Mouse (Mus musculus) stomach, postnatal 0 days (tissue): Measurements from ENCODE around the gene Cyp2t4. TPM values are rescaled to one million over a fixed set of nuclear protein-coding genes. Genes with fewer than 3 reads are reported as not detected.

ENCODE experiments used
- ATAC-seq: fragments of 200-750 bp; cut with Nextera tagmentation; 2 replicates; pipeline ENCODE4 v1.8.0; 2017; ENCODE audit not compliant: low FRiP score, low TSS enrichment
- DNase-seq: peaks from one replicate; pipeline ENCODE4 v3.0.0-alpha.2; 2016; ENCODE audit warnings: low spot score
- H3K27ac ChIP-seq: fragments of 300-500 bp; sonication (generic); replicated peaks from 2 replicates; pipeline ENCODE4 v1.5.1; 2014; ENCODE audit warnings: mild to moderate bottlenecking, control low read depth
- H3K27me3 ChIP-seq: fragments of 300-500 bp; sonication (generic); 2 replicates; pipeline ENCODE4 v1.6.1; 2014; ENCODE audit warnings: low read length; ENCODE audit not compliant: control insufficient read depth, insufficient read depth
- H3K36me3 ChIP-seq: fragments of 300-500 bp; sonication (generic); 2 replicates; pipeline ENCODE4 v1.6.1; 2014; ENCODE audit warnings: low read length, mixed read lengths; ENCODE audit not compliant: control insufficient read depth, insufficient read depth
- H3K4me1 ChIP-seq: fragments of 300-500 bp; sonication (generic); replicated peaks from 2 replicates; pipeline ENCODE4 v1.6.1; 2014; ENCODE audit warnings: antibody characterized with exemption; ENCODE audit not compliant: control insufficient read depth, insufficient read depth
- H3K4me2 ChIP-seq: fragments of 300-500 bp; sonication (generic); replicated peaks from 2 replicates; pipeline ENCODE4 v1.6.1; 2014; ENCODE audit warnings: low read depth, mild to moderate bottlenecking, control low read depth, moderate library complexity
- H3K4me3 ChIP-seq: fragments of 300-500 bp; sonication (generic); 2 replicates; pipeline ENCODE4 v1.5.1; 2014; ENCODE audit warnings: low read depth, low read length, control low read depth
- H3K9ac ChIP-seq: fragments of 300-500 bp; sonication (generic); 2 replicates; pipeline ENCODE4 v1.6.1; 2014; ENCODE audit warnings: mild to moderate bottlenecking, low read length, control low read depth, mixed read lengths
- H3K9me3 ChIP-seq: fragments of 300-500 bp; sonication (generic); 2 replicates; pipeline ENCODE4 v1.6.1; 2016; ENCODE audit warnings: low read length; ENCODE audit not compliant: control insufficient read depth
- CTCF ChIP-seq: IDR thresholded peaks from 2 replicates; pipeline ENCODE4 v1.5.1; 2016; ENCODE audit warnings: antibody characterized with exemption, low read depth, mild to moderate bottlenecking, moderate library complexity
- EP300 ChIP-seq: optimal IDR thresholded peaks from 2 replicates; pipeline ENCODE3; 2016; ENCODE audit warnings: antibody characterized with exemption
- WGBS: fragments of 180-500 bp; shearing (Covaris S2); extraction: QIAGEN DNeasy Blood & Tissue Kit; methylation state at CpG from one replicate; pipeline ENCODE4 v1.1.7; 2014; 5-methylcytosine and 5-hydroxymethylcytosine counted together
- polyA plus RNA-seq: library from polyadenylated mRNA; unstranded; fragments of >200 nt; fragmentation: Nextera tagmentation; extraction: Ambion mirVana; gene quantifications from 2 replicates; pipeline ENCODE4 v1.2.1, GENCODE M21; 2015

The Cyp2t4 gene
- polyA plus RNA-seq, 1 experiment from 2014 or later, result not detected

DNA sequence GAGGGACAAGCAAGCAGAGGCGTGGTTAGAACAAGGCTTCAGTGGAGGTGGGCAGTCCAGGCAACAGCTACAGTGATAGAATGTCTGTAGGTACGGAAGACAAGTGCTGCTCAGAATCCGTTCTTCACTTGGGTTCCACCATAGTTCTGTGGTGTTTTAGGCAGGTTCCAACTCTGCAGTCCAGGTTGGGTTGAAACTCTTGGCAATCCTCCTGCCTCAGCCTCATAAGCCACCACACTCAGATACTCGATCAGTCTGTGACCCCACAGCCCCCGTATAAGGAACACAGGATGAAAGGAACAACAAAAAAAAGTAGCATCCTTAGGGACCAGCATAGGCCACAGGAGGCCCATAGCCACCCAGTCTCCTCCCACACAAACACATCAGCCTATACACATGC lies 38.9 kb downstream of the Cyp2t4 start:
- Histone ChIP-seq H3K36me3 (peaks cover 29% of the 10 kb centered on the region), H3K27ac (no peak overlapping the region), H3K4me3 (no peak overlapping the region), H3K9me3 (no peaks in the 10 kb centered on the region), H3K27me3 (no peaks in the 10 kb centered on the region), H3K4me1 (peaks cover 4% of the 10 kb centered on the region), H3K9ac (no peak overlapping the region), H3K4me2 (no peak overlapping the region)
- 91% methylated on average over 5 of the region's 5 CpGs for WGBS
- DNase-seq, result no peak
- no peak for ATAC-seq
- TF ChIP-seq EP300, result no peak
- no peak for TF ChIP-seq CTCF

GRCm38 (mm10) chr7:27193731-27194130 lies 40.2 kb downstream of the Cyp2t4 start:
- Histone ChIP-seq H3K27ac (no peak overlapping the region), H3K9ac (no peak overlapping the region), H3K4me3 (no peak overlapping the region), H3K27me3 (no peaks in the 10 kb centered on the region), H3K4me2 (no peak overlapping the region), H3K9me3 (no peaks in the 10 kb centered on the region), H3K4me1 (peaks cover 4% of the 10 kb centered on the region), H3K36me3 (peaks cover 27% of the 10 kb centered on the region)
- no peak for DNase-seq
- TF ChIP-seq CTCF, result no peak
- no peak for TF ChIP-seq EP300
- WGBS, result 59% methylated on average over 4 of the region's 4 CpGs
- ATAC-seq, result no peak

- DNase-seq (peak; percentile 96), ATAC-seq (peak; percentile 99)
- Histone ChIP-seq H3K4me2 (peak within 1 kb of the TSS; percentile 63), H3K9ac (peak within 1 kb of the TSS; percentile 92), H3K36me3 (peaks cover 15% of the 10 kb centered on the region), H3K4me3 (peak within 1 kb of the TSS; percentile 77), H3K27ac (peak within 1 kb of the TSS; percentile 100), H3K9me3 (no peaks in the 10 kb centered on the region), H3K27me3 (no peaks in the 10 kb centered on the region), H3K4me1 (peaks cover 4% of the 10 kb centered on the region)
- TF ChIP-seq EP300, result no peak
- TF ChIP-seq CTCF, result peak; percentile 15; the same call in 1 of the 2 replicates
- WGBS, result under 1% methylated on average over 63 of the region's 64 CpGs
These were observed 42.4 kb downstream of the Cyp2t4 start, which contains the start of the genes BC024978 and Snrpa for GRCm38 (mm10) chr7:27195681-27196611. Gene BC024978, plus strand, starts transcription at chr7:27195781. Gene Snrpa, minus strand, starts transcription at chr7:27196271.

DNA sequence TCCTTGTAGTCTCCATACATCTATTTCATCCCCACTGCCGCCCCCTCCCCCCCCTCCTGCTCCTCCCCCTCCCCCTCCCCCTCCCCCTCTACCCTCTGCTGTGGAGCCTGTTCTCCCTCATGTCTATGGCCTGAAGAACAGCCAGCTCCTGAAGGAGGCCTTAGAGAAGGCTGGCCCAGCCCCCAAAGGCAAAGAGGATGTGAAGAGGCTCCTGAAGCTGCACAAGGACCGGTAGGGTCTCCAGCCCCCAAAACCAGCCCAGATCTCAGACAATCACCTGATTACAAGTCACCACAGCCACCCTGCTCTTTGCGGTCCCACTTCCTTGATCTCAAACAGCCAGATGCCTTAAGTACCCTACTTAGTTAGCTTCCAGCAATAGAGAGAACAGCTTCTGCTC lies 43.6 kb downstream of the Cyp2t4 start:
- 76% methylated on average over 3 of the region's 3 CpGs for WGBS
- peaks cover 8% of the 10 kb centered on the region for H3K36me3 ChIP-seq
- no peak overlapping the region; the same call in 1 of the 2 replicates for H3K27ac ChIP-seq
- H3K9ac ChIP-seq, result no peak overlapping the region
- no peaks in the 10 kb centered on the region for H3K9me3 ChIP-seq
- no peak for ATAC-seq
- no peaks in the 10 kb centered on the region for H3K27me3 ChIP-seq
- no peak for TF ChIP-seq CTCF
- no peak for TF ChIP-seq EP300
- no peak for DNase-seq
- no peak overlapping the region for H3K4me3 ChIP-seq
- peaks cover 4% of the 10 kb centered on the region for H3K4me1 ChIP-seq
- H3K4me2 ChIP-seq, result no peak overlapping the region

- WGBS, result 88% methylated on average over 8 of the region's 8 CpGs
- H3K27me3 ChIP-seq, result no peaks in the 10 kb centered on the region
- H3K9ac ChIP-seq, result no peak overlapping the region
- H3K4me2 ChIP-seq, result no peak overlapping the region
- H3K4me3 ChIP-seq, result no peak overlapping the region
- no peak for TF ChIP-seq CTCF
- TF ChIP-seq EP300, result no peak
- ATAC-seq (no peak), DNase-seq (no peak)
- peaks cover 4% of the 10 kb centered on the region for H3K4me1 ChIP-seq
- H3K36me3 ChIP-seq, result peaks cover 3% of the 10 kb centered on the region; the same call in 1 of the 2 replicates
- no peak overlapping the region for H3K27ac ChIP-seq
- H3K9me3 ChIP-seq, result no peaks in the 10 kb centered on the region
These were observed 44.1 kb downstream of the Cyp2t4 start for GRCm38 (mm10) chr7:27197634-27198033.

DNA sequence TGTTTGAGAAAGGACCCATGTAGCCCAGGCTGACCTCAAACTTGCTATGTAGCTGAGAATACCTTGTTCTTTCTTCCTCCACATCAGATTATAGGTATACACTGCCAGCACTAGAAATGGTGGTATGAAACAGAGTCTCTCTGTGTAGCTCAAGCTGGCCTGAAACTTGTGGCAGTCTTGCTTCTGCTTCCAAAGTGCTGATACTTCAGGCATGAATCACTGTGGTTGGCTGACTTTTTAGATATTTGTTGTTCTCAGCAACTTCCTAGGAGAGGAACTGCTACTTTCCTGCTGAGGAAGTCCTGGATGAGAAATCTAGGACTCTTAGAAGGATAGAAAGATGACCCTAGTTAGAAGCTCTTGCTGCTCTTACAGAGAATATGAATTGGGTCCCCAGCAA lies 44.8 kb downstream of the Cyp2t4 start:
- DNase-seq, result no peak
- Histone ChIP-seq H3K4me2 (no peak overlapping the region), H3K27ac (no peak overlapping the region), H3K9me3 (no peaks in the 10 kb centered on the region), H3K36me3 (peaks cover 3% of the 10 kb centered on the region; the same call in 1 of the 2 replicates), H3K27me3 (no peaks in the 10 kb centered on the region), H3K4me1 (peaks cover 4% of the 10 kb centered on the region), H3K9ac (no peak overlapping the region), H3K4me3 (no peak overlapping the region)
- ATAC-seq, result no peak
- TF ChIP-seq CTCF, result no peak
- no peak for TF ChIP-seq EP300
